Mouse (Mus musculus) thymus, postnatal 14 days (tissue): ENCODE data around the gene Art4.
A peak's percentile ranks its signal among the peaks of the same experiment; 100 is the strongest.

Experiments used
- DNase-seq: peaks from one replicate; pipeline ENCODE4 v3.0.0; 2021

Gene Art4

DNA sequence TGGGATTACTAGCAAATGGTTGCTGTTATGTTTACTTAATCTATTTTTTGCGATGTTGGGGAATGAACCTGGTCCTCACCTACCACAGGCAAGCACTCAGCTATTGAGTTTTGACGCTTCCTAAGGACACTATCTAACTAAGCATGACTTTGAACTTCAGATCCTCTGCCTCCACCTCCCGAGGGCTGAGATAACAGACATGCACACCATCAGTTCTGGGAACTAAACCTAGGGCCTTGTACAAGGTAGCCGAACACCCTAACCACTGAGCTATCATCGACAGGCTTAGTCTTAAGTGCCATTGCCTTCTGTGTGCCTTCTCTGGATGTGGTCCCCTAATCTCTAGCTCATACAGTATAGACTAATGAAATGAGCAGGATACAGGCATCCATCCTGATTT, 7.8 kb upstream of the Art4 start:
- DNase-seq = no peak

DNA sequence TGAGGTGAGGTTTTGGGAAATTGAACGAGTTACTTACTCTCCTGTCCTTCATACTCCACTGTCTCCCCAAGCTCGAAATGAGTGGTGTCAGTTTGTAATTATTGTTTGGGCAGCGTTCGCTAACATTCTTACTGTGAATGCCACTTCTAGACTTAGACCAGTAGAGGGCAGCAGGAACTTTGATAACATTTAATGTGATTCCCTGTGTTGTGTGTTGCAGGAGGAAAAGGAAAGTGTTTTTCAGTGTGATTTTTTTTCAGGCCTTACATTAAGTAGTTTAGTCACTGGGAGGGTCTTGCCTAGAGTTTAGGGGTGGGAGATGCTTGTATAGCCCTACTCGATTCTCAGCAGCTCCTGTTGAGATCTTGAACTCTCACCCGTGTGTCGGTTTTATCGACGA, 3.5 kb upstream of the Art4 start:
- peak; percentile 37 for DNase-seq

DNA sequence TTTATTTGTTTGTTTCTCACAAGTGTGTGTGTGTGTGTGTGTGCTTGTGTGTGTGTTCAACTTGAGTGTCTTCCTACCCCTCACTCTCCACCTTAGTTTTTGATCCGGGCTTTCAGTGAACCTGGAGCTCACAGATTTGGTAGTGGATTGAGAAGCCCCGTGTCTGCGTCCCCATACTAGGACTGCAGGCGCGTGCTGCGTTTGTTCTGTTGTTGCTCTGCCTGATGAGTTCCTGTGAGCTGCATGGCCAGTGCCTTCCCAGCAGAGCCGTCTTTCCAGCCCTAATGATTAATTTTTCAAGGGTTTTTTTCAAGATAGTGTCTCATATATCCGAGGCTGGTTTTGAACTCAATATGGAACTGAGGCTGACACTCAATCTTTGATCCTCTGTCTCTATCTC, 887 bp upstream of the Art4 start:
- DNase-seq = no peak

DNA sequence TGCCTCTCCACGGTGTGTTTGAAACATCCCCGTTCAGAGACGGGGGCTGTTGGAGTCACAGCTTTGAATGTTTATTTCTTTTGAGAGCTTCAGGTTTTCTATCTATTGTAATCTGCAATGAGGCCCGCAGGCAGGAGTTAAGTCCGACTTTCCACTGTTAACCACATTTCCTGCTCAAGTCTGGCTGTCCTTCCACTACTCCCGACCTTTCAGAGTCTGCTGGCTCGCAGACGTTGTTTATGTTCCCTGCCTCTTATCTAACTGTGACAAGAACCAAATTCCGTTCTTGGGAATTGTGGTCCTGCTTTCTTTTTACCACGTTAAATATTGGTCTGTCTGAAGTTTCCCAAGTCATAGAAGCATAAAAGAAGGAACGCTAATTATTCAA, 334 bp upstream of the Art4 start:
- DNase-seq = no peak

DNA sequence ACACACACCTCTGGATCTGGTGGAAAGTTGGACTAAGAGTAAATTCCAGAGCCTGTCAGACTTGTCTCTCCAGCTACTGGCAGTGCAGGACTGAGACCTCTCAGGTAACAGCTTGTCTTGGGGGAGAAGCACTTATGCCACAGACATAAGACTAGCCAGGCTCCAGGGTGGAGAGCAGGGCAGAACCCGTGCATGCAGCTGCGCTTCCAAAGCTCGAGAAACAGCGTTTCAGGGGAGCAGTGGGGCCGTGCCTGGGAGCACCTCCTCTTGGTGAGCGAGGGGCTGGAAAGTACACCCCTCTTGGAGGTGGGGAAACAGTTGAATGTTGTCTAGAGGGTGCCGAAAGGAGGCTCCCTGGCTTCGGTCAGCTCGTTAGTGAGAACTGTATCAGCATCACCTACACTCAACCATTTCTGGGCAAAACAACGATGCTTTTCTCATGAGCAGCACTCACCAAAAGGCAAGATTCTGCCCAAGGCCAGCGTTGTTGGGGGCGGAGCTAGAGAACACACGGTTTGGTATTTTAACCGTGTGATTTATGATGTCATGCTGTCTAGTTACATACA, 1.4 kb downstream of the Art4 start:
- peak; percentile 71 for DNase-seq

DNA sequence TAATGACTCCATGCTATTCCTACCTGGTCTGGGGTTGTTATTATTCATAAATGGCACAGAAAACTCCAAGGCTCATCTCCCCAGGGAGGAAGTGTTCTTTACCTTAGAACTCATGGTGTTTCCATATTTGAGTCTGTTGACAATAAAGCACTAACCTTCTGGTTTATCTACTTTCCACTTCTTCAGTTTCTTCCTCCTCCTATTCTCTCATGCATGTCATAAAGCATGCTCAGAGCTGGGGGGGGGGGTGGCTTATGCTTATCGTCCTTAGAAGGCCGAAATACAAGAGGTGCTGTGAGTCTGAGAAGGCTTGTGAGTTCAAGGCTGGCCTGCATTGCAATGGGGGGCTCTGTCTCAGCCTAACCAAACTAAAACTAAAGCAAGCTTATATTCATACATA, 2.4 kb downstream of the Art4 start:
- DNase-seq = no peak

DNA sequence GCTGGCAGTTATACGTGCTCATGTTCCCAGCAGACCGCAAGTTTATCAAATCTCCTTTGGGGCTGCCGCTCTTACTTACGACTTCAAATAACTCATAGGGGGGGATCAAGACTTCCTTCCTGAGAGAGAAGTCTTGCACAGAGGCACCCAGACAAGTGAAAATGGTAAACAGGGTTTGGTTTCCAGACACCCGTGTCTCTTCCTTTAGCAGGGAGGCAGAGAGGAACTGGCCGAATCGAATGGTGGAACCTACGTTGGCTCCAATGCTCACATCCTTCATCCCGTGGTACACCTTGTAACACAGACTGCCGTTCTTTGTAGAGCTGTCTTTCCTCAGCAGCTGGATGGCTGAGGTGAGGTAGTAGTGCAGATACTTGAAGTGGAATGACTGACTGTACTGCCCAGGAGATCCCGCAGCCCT, 3.2 kb downstream of the Art4 start:
- peak; percentile 77 for DNase-seq

DNA sequence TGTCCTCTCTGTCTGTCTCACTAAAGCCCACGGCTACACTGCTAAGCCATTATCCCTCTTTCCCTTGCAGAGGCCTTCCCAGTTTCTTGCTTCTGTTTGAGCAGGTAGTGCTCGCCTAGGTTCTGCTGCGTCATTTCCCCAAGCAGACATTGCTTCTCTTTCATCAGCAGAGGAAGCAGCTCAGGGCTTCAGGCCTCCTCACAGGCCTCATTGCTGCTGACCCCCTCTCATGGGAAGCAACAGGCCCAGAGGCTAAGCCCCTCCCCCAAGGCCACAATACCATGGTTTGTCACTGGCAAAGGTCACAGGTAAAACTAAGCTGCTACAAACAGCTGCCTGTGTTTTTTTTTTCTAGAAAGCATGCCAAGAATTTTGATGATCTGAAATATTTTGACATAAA, 4.8 kb downstream of the Art4 start:
- peak; percentile 43 for DNase-seq

DNA sequence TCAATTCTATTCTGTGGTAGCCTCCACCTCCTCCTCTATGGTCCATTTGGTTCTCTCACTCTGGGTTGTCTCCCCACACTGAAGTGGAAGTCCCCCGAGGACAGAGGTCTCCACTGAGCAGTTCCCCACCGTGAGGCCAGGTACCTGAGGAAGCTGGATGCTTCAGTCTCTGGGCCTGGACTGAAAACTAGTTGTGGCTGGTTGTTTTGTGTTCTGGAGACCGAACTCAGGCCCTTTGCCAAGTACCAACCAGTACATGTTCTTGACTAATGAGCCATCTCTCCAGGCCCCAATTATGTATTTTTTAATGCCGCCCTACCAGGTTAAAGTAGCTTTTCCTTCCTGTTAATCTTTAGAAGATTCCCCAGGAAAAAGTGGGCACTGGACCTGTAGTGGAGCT, 5.2 kb downstream of the Art4 start:
- DNase-seq = no peak

DNA sequence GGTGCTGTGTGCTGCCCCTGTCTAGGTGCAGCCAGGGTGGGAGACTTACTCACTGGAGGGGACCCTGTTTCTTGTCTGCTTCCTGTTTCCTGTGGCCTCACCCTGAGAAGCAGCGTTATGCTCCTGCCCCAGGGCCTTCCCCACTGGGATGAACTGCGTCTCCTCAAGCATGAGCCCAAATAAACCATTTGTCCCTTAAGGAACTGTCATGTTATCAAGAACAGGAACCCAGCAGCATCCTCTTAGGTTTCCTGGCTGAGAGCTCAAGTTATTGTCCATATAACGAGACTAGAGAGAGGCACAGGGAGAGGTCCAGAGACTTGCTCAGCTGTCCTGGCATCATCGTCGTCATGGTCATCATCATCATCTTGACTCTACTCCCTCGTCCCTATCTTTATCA, 7.3 kb downstream of the Art4 start:
- DNase-seq = no peak

DNA sequence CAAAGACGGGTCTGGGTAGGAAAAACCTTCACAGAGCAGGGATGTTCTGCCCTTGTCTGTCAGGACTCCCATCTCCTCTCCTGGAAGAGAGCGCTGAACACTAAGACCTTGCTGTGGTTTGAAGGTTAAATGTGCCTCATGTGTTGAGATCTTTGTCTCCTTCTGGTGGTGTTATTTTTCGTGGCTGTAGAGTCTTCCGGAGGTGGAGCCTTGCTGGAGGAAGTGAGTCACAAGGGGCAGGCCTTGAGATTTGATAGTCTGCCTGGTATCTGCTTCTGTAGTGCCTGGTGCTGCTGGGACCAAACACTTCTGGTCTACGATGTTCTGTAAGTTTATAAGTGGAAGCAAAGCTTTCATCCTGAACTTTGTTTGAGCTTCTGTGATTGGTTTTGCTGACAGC, 8.6 kb downstream of the Art4 start:
- DNase-seq = no peak

DNA sequence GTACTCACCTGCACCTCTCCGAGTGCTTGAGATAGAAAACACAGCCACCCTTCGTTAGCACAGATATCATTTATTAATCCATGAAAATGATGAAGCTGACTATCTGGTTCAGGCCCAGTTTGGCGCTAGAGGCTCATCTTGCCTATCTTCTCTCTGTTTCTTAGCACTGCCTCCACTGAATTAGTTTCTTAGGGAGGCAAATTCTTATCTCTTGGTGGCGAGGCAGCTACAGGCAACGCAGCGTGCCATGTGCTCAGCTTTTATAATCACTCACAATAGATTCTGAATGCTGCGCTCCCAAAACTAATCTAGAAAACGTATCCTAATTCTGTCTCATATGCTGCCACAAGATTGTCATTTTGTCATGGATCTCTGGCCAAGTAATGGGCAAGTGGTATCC, 9.1 kb downstream of the Art4 start:
- DNase-seq = no peak

DNA sequence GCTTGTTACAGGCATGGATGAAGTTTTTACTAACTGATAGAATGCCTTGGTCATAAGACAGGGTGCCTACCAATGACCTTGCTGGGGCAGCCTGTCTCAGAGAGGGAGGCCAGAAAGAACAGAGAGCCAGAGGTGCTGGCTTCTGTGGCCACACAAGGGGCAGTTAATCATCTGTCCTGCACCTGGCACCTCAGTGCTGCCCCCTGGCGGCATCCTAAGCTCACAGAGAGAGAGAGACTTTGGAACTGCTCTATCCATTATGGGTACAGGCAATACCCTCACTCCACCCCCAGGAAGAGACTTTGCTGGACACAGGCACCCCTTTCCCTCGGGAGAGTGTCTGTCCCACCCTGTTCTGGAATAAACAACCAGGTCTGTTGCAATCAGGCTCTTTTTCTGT, 9.7 kb downstream of the Art4 start:
- DNase-seq = peak; percentile 71

DNA sequence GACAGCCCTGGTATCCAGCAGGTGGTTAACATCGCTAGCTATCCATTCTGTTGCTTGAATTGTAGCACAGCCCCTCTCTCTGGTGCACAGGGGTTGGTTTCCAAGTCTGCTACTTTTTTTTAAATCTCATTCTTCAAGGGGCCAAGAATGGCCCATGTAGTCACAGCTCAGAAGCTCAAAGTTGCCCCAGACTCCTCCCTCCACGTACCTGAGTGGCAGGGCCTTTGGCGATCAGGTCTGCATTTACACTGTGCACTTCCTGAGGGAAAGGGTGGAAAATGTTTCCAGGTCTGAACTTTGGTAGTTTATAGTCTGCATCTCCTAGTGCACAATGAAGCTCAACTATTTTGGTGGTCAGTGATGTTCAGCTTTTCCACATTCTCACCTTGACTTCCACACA, 10.3 kb downstream of the Art4 start:
- no peak for DNase-seq

DNA sequence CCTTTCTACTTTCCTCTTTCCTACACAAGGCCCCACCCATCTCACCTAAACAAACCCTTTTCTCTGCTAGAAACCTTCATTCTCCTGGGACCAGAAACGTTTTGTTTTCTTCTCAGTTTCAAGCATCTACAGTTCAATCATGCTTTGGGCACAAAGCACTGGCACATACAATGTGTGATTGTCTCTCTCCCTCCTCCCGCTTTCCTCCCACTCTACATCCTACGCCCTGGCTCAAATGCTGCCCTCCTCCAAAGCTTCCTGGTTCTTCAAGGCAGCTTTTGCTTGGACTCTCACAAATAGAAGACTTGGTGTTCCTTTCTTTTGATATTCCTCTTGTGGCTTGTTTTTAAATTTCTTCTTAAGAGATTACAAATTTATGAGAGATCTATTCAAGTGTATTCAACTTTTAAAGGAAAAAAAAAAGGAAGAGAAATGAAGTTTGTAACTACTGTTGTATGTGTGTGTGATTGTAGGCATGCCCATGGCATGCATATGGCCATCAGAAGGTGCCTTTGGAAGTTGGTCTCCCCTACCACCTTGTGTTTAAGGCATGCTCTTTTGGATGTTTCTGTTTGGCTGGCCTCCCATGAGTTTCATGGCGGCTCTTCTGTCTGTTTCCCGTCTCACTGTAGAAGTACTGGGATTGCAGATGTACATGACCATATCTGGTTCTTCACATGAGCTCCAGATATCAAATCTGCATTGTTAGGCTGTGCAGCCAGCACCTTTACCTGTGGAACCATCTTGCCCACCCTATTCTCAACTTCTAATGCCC, 11.6 kb downstream of the Art4 start:
- DNase-seq = no peak

DNA sequence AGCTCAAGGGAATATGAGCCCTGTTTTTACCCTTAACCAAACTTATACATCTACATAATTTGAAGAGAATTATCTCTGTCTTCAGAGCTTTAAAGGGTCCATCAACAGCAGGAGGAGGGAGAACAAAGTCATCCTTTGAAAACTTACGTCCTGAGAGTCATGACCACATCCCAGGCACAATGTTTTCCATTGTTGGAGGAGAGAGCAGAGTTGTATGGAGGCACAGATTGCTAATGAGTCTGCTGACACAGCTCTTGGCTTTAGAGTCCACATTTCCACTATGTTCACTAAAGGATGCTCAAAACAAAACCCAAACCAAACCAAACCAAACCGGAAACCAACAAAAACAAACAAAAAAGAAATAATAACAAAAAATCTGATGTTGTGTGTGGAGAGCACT, 12.6 kb downstream of the Art4 start:
- DNase-seq = no peak

DNA sequence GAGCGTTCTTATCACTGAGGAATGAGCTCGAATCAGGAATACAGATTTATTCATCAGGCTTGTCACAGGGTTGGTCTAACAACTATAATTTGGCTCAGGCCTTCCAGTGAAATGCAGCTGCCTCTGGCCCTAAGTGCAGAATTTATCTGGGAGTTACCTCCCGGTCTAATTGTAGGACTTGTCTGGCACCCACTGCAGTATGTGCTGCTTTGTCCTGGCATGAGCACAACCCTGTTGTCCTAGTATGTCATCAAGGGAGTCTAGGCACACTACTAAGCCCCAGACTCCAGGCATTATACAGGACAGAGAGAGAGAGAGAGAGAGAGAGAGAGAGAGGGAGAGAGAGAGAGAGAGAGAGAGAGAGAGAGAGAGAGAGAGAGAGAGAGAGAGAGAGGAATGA, 20.2 kb downstream of the Art4 start:
- no peak for DNase-seq

DNA sequence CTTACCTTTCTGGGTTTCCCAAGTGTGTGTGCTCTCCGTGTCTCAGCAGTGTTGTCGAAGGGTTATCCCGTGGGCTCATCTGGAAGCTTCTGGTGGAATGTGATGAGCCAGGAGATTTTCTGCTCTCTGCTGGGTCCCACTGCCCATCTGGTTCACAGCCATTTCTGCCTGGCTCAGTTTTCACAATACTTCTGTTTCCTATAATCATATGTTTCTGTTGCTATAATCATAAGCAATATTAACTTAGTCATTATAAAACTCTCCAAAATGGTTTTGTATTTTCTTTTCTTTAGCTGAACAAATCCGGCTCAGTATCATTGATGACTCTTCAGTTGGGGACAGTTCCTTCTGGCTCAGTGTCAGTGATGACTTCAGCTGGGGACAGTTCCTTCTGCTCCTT, 22.2 kb downstream of the Art4 start, which contains the start of gene Smco3:
Smco3 (minus strand) TSS at position 101 of the 400 bp plus-strand sequence.
- DNase-seq = no peak

DNA sequence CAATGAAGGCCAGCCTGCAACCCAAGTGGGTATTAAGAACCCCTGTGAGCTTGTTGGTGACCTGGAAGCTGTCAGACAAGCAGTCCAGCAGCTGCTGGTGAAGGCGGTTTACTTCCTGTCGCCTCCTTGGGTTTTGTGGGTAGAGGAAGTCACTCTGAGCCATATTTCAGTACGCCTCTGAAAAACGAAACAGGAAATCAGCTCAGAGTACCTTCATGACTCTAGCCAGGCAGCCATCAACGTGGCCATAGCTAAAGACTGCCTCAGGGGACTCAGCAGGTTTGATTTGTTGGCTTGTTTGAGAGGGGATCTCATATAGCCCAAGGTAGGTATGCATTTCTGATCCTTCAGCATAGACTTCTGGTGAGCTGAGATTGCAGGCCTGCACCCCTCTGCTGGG, 25.8 kb downstream of the Art4 start:
- peak; percentile 57 for DNase-seq

DNA sequence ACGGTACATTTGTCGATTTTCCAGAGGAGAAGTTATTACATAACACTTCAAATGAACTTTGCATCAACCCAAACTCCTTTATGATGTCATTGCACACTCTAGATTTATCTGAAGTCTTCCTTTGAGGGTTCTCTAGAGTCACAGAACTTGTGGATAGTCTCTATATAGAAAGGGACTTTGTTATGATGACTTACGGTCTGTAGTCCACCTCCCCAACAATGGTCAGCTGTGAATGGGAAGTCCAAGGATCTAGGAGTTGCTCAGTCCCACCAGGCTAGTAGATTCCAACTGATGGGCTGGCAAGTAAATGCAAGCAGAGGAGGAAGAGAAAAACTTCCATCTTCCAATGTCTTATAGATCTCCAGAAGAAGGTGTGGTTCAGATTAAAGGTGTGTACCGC, 28.9 kb downstream of the Art4 start:
- DNase-seq = no peak

DNA sequence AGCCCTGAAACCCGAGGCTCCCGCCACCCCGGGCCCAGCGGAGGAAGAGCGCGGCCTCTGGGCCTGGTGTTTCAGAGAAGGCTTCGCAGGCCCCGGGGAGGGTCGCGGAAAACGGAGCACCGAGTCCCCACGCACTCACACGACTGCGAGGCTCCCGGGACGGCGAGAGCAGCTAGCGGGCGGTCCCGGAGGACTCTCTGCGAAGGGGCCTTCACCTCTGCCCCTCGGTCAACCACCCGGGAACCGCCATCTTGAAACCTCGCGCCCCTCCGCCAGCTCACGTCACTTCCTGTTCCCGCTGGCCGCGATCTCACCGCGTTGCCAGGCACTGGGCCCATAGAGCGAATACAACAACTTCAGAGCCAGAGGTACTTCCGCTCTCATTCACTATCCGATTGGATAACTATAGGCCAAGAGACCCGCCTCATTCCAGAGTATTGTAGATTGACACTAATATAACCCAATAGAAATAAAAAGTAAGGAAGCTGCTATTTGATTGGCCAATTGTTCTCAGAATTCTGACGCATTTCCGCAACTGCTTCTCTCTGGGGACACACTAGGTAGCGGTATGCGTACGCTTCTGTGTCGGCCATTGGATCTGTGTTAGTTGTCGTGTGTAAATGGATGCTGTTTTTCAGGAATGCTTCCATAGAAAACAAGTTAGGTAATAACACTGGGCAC, 29.5 kb downstream of the Art4 start, which contains the start of gene Wbp11:
Wbp11 (minus strand) TSS at position 353 of the 681 bp plus-strand sequence.
- DNase-seq = peak; percentile 94

DNA sequence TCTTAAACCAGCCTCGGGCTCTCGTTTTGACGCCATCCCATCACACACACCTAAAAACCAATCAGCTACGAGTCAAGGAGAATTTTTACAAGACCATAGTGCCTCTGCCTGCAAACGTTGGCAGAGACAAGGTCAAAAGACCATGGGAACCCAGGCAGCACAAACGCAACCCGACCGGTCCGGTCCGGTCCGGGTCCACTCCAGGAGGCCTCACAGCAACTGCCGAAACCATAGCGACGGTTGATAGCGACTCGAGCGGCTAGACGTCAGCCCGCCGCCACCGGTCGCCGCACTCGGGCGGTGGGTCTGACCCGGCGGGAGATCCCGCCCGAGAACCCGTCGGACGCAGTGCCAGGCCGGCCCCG, 30.0 kb downstream of the Art4 start, which contains the start of gene BC049715:
BC049715 (plus strand) TSS at position 111 of the 365 bp plus-strand sequence.
- no peak for DNase-seq

DNA sequence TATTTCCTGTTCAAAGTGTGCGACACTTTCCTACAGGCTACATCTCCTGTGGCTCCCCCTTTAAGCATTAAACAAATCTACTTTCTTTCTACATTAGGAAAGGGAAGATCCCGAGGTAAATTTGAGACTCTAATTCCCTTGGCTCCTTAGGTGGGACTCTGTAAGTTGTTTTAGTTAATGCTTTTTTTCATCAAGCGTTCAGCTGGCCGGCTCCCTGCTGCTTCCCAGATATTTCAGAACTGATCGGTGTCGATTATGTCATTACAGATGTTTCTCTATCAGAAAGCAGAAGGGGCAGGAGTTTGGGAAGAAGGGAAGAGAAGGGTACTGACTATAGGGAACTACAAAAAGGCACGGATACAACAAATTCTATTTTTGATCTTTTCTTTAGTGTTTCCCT, 30.4 kb downstream of the Art4 start:
- DNase-seq = no peak

DNA sequence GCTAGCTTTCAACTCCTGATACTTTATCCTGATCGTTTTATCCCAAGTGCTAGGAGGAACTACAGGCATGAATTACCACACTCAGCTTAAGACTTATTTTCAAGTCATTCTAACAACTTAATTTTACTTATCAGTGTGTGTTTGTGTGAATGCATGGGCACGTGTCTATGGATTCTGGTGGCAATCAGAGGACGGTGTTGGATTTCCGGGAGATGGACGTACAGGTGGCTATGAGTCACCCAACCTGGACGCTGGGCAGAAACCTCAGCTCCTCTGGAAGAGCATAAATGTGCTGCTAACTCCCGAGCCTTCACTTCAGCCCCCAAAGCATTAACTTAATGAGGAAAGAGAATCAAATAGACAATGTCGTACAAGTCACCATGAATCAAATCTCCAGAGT, 32.5 kb downstream of the Art4 start:
- no peak for DNase-seq
